Mouse (Mus musculus) bone marrow macrophage, adult 2 months (primary cell): ENCODE data around the gene Hnrnpul2.
A peak's percentile ranks its signal among the peaks of the same experiment; 100 is the strongest.

ENCODE experiments used
- CTCF ChIP-seq: IDR thresholded peaks from 2 replicates; pipeline ENCODE4 v1.5.1; 2012; ENCODE audit warnings: low read depth, mild to moderate bottlenecking, low read length, moderate library complexity
- POLR2A ChIP-seq: IDR thresholded peaks from 2 replicates; pipeline ENCODE4 v1.6.1; 2012; ENCODE audit warnings: mild to moderate bottlenecking, low read depth, low read length, borderline replicate concordance

DNA sequence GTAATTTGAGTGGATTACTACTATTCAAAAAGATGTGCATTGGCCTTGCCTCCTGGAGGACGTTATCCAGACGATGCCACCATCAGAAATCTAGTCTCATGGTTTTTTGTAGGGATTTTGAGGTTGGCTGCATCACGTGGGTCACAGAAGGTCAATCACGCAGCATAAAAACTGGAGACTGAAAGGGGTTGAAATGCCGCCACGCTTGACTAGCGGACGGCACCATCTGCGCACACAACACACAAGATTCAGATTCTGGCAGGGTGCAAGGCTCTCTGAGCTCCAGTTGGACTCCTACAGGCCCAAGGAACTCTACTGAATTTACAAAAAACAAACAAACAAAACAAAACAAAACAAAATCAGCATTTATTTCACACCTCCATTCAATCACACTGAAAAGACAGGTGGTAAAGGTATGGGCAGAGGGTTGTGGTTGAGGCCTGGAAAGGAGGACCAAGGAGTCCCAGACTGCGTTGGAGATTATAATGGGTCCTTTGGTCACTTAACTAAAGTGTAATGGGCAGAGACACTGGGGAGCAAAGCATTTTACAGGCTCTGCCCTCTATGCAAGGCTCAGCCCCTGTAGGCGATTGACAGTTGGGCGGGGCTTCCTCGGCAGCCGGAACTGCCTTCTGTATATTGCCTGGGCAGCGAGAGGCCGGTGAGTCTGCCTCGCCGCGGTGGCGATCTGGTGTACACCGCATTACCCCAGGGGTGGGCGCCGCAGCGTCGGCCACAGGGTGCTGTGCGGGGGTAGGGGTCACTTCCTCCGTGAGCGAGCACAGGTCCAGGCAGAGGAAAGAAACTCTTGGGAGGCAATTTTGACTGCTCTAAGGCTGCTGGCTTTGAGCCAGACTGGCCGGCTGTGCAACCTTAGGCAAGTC, 20.3 kb downstream of the Hnrnpul2 start:
- TF ChIP-seq POLR2A (peak; percentile 91), CTCF (no peak)
